Comparison of ENCODE assay signal across 10 mouse cellular contexts in the genomic region with DNA sequence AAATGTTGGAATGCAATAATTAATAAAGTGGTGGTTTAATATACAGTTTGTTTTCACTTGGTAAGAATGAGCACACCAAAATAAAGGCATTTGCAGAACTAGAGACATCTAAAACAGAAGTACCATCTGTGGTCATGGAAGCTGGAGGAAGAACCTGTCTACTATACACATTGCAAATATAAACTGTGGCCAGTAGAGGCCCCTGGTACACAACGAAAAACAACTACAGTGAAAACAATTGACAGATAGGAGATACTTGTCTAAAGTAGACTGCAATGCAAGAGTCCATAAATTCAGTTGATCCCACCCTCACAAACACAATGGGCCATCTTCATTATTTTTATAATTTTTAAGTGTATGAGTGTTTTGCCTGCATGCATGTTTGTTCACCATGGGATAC. TPM values are rescaled to one million over a fixed set of nuclear protein-coding genes. Genes with fewer than 3 reads are reported as not detected.
A peak's percentile ranks its signal among the peaks of the same experiment; 100 is the strongest.
DNase-seq lines count a peak whose midpoint lies in the region; ATAC-seq and TF ChIP-seq lines count a peak whose summit lies in the region.
"Had no signal": no experiment of that assay in that cellular context is flagged by ENCODE, and none has a peak within 500 bp of the region (broad histone marks: within the 10 kb centered on the region; RNA-seq: fewer than 3 reads in every experiment).

No protein-coding gene starts in this region.

- DNase-seq in kidney, adult 2 months, result peak; percentile 5
- peak; percentile 8 for DNase-seq in right cerebral cortex, adult 18-20 months
- DNase-seq in right cerebral cortex, postnatal 14 days, result no peak
- peak; percentile 39 for DNase-seq in brain, embryonic 14.5 days (ENCODE audit: low read depth)
- peak; percentile 32 for DNase-seq in thymus, postnatal 14 days
- DNase-seq in frontal cortex, postnatal 25 days (ENCODE audit: low spot score in 2 of 2), result no peak
- no peak for DNase-seq in gastrocnemius, postnatal 25 days
- DNase-seq: heart, postnatal 14 days had no signal

- no peak for ATAC-seq in kidney, embryonic 16.5 days (ENCODE audit: low FRiP score, low TSS enrichment)

- H3K4me3 ChIP-seq in kidney, adult 2 months (ENCODE audit: insufficient read depth, low read depth, low read length), result no peak overlapping the region
- no peak overlapping the region for H3K4me3 ChIP-seq in kidney, embryonic 16.5 days (ENCODE audit: low read length)
- H3K4me3 ChIP-seq: myocyte had no signal

- no peak for TF ChIP-seq CTCF in kidney, adult 2 months (conservative IDR thresholded peaks at IDR 0.05; ENCODE audit: insufficient read depth, insufficient read length, low read depth, low read length)
- TF ChIP-seq CTCF in brain, embryonic 14.5 days (IDR thresholded peaks at IDR 0.05; ENCODE audit: borderline replicate concordance, extremely low read depth, insufficient read depth, insufficient read length), result no peak

- no peaks in the 10 kb centered on the region for H3K36me3 ChIP-seq in kidney, adult 2 months (ENCODE audit: control insufficient read depth, insufficient read depth, low read length)
- no peaks in the 10 kb centered on the region for H3K36me3 ChIP-seq in kidney, embryonic 16.5 days (ENCODE audit: insufficient read depth, low read length)

- H3K4me2 ChIP-seq in kidney, embryonic 16.5 days (replicated peaks; ENCODE audit: low read depth, low read length), result no peak overlapping the region

- H3K9me3 ChIP-seq in kidney, embryonic 16.5 days (ENCODE audit: low read length), result no peaks in the 10 kb centered on the region

- H3K4me1 ChIP-seq in kidney, adult 2 months (ENCODE audit: control insufficient read depth, insufficient read depth, low read length), result no peaks in the 10 kb centered on the region
- no peaks in the 10 kb centered on the region for H3K4me1 ChIP-seq in kidney, embryonic 16.5 days (ENCODE audit: insufficient read depth, low read length)

- H3K9ac ChIP-seq in kidney, embryonic 16.5 days (replicated peaks; ENCODE audit: low read length), result no peak overlapping the region

- no peak overlapping the region for H3K27ac ChIP-seq in kidney, adult 2 months (ENCODE audit: insufficient read depth, low read depth, low read length)
- H3K27ac ChIP-seq in kidney, embryonic 16.5 days (ENCODE audit: low read length), result no peak overlapping the region

- 19% methylated on average over 1 of the region's 1 CpGs for WGBS in kidney, adult 2 months
- WGBS in kidney, embryonic 16.5 days, result 63% methylated on average over 1 of the region's 1 CpGs

- H3K27me3 ChIP-seq in kidney, adult 2 months (replicated peaks; ENCODE audit: control insufficient read depth, insufficient read depth, low read length), result no peaks in the 10 kb centered on the region
- H3K27me3 ChIP-seq in kidney, embryonic 16.5 days (ENCODE audit: insufficient read depth, low read length), result no peaks in the 10 kb centered on the region

- no peak for TF ChIP-seq POLR2A in kidney, adult 2 months (IDR thresholded peaks at IDR 0.05; ENCODE audit: low read depth, low read length)
- TF ChIP-seq POLR2A in brain, embryonic 14.5 days (IDR thresholded peaks at IDR 0.05; ENCODE audit: borderline replicate concordance, extremely low read depth, insufficient read depth, insufficient read length, poor library complexity, severe bottlenecking), result no peak

RNA-seq across cellular contexts. Expression of a gene that starts 24.4 kb away (rescaled TPM):
- polyA plus RNA-seq in kidney, adult 2 months (2012; rRNA removed), result 0.69 and 0.71 TPM in 2 replicates
- polyA plus RNA-seq in kidney, embryonic 16.5 days (2015; fragmentation: Nextera tagmentation; extraction: Ambion mirVana), result 2.3 and 2.9 TPM in 2 replicates
- polyA plus RNA-seq in brain, embryonic 14.5 days (2012; rRNA removed), result 2.0 and 2.9 TPM in 2 replicates
- total RNA-seq in gastrocnemius, postnatal 25 days (2021), result under 1 TPM; 0.38 to 0.43 TPM

RNA-seq across cellular contexts. Expression of a gene that starts 28.8 kb away (rescaled TPM):
- polyA plus RNA-seq in kidney, adult 2 months (2012; rRNA removed), result 1.6 and 2.0 TPM in 2 replicates
- polyA plus RNA-seq in kidney, embryonic 16.5 days (2015; fragmentation: Nextera tagmentation; extraction: Ambion mirVana), result 22.5 and 22.7 TPM in 2 replicates
- 58.8 and 64.9 TPM in 2 replicates for polyA plus RNA-seq in brain, embryonic 14.5 days (2012; rRNA removed)
- 1 to 10 TPM in 1 of 2 experiments, under 1 TPM in 1; 0.72 to 1.5 TPM for total RNA-seq in gastrocnemius, postnatal 25 days (2021)

Comparison
In these comparisons a context has a peak if more than half of its experiments do, and no peak if none do; other contexts are left out.
1. DNase-seq: peak in kidney, adult 2 months (single experiment), right cerebral cortex, adult 18-20 months (single experiment), brain, embryonic 14.5 days (single experiment) and thymus, postnatal 14 days (single experiment); none in right cerebral cortex, postnatal 14 days (single experiment), frontal cortex, postnatal 25 days (0 of 2) and gastrocnemius, postnatal 25 days (single experiment).